Mouse (Mus musculus) embryonic facial prominence, embryonic 14.5 days (tissue): ENCODE measurements at regions not wholly inside any gene's neighbourhood (a gene's known extent, or its start where the extent isn't known, plus 50 kb on each side); places are given as distances from the start of the nearest gene placed in this dataset.

Experiments
- ATAC-seq: fragments of 200-750 bp; cut with Nextera tagmentation; 2 replicates; pipeline ENCODE4 v1.8.0; 2017; ENCODE audit warnings: low read depth, moderate number of reproducible peaks, moderate TSS enrichment
- DNase-seq: peaks from one replicate; pipeline ENCODE4 v3.0.0-alpha.2; 2015; ENCODE audit warnings: low spot score
- H3K27ac ChIP-seq: fragments of 300-500 bp; sonication (generic); replicated peaks from 2 replicates; pipeline ENCODE4 v1.5.1; 2014; ENCODE audit warnings: low read depth, mild to moderate bottlenecking, low read length, moderate library complexity
- H3K27me3 ChIP-seq: fragments of 300-500 bp; sonication (generic); replicated peaks from 2 replicates; pipeline ENCODE4 v1.6.1; 2014; ENCODE audit warnings: low read length; ENCODE audit not compliant: control insufficient read depth, insufficient read depth
- H3K36me3 ChIP-seq: fragments of 300-500 bp; sonication (generic); 2 replicates; pipeline ENCODE4 v1.6.1; 2014; ENCODE audit warnings: low read length, mixed read lengths; ENCODE audit not compliant: control insufficient read depth, insufficient read depth
- H3K4me1 ChIP-seq: fragments of 300-500 bp; sonication (generic); 2 replicates; pipeline ENCODE4 v1.6.1; 2014; ENCODE audit warnings: antibody characterized with exemption, low read length; ENCODE audit not compliant: control insufficient read depth, insufficient read depth
- H3K4me2 ChIP-seq: fragments of 300-500 bp; sonication (generic); 2 replicates; pipeline ENCODE4 v1.6.1; 2014; ENCODE audit warnings: low read depth, mild to moderate bottlenecking, low read length, moderate library complexity, mixed read lengths
- H3K4me3 ChIP-seq: fragments of 300-500 bp; sonication (generic); 2 replicates; pipeline ENCODE4 v1.5.1; 2014; ENCODE audit warnings: low read depth, mild to moderate bottlenecking, low read length
- H3K9ac ChIP-seq: fragments of 300-500 bp; sonication (generic); 2 replicates; pipeline ENCODE4 v1.6.1; 2014; ENCODE audit warnings: low read depth, mild to moderate bottlenecking, low read length, moderate library complexity, mixed read lengths
- H3K9me3 ChIP-seq: fragments of 300-500 bp; sonication (generic); 2 replicates; pipeline ENCODE4 v1.6.1; 2016; ENCODE audit warnings: low read length; ENCODE audit not compliant: control insufficient read depth
- WGBS: fragments of 180-500 bp; shearing (Covaris S2); extraction: QIAGEN DNeasy Blood & Tissue Kit; methylation state at CpG from one replicate; pipeline ENCODE4 v1.1.7; 2014; 5-methylcytosine and 5-hydroxymethylcytosine counted together

GRCm38 (mm10) chr4:47936470-47937125 lies 108.4 kb upstream of the Nr4a3 start:
- Histone ChIP-seq H3K9me3 (no peaks in the 10 kb centered on the region), H3K4me3 (no peak overlapping the region), H3K36me3 (no peaks in the 10 kb centered on the region), H3K27ac (no peak overlapping the region), H3K9ac (no peak overlapping the region), H3K4me2 (no peak overlapping the region), H3K27me3 (no peaks in the 10 kb centered on the region), H3K4me1 (no peaks in the 10 kb centered on the region)
- DNase-seq (no peak), ATAC-seq (no peak)
- 80% methylated on average over 7 of the region's 7 CpGs for WGBS

GRCm38 (mm10) chr4:47947869-47948573 lies 96.9 kb upstream of the Nr4a3 start:
- H3K9me3 ChIP-seq: no peaks in the 10 kb centered on the region
- H3K4me2 ChIP-seq: no peak overlapping the region
- no peaks in the 10 kb centered on the region for H3K27me3 ChIP-seq
- DNase-seq: peak; percentile 30
- no peaks in the 10 kb centered on the region for H3K36me3 ChIP-seq
- WGBS: 65% methylated on average over 16 of the region's 16 CpGs
- ATAC-seq: peak; percentile 62; the same call in 1 of the 2 replicates
- H3K9ac ChIP-seq: no peak overlapping the region
- H3K27ac ChIP-seq: no peak overlapping the region
- 0 out of 2 replicates have a peak, but pooled peaks cover 7% of the 10 kb centered on the region for H3K4me1 ChIP-seq
- H3K4me3 ChIP-seq: no peak overlapping the region

- no peak overlapping the region for H3K4me3 ChIP-seq
- H3K4me1 ChIP-seq: 0 out of 2 replicates have a peak, but pooled peaks cover 7% of the 10 kb centered on the region
- no peak for ATAC-seq
- DNase-seq: no peak
- WGBS: 47% methylated on average over 8 of the region's 8 CpGs
- no peak overlapping the region for H3K4me2 ChIP-seq
- no peaks in the 10 kb centered on the region for H3K36me3 ChIP-seq
- H3K27ac ChIP-seq: no peak overlapping the region
- H3K9ac ChIP-seq: no peak overlapping the region
- no peaks in the 10 kb centered on the region for H3K27me3 ChIP-seq
- H3K9me3 ChIP-seq: no peaks in the 10 kb centered on the region
These were observed 96.2 kb upstream of the Nr4a3 start for GRCm38 (mm10) chr4:47948789-47949188.

- no peak overlapping the region for H3K4me2 ChIP-seq
- H3K27ac ChIP-seq: no peak overlapping the region
- ATAC-seq: no peak
- H3K27me3 ChIP-seq: no peaks in the 10 kb centered on the region
- H3K4me3 ChIP-seq: no peak overlapping the region
- no peaks in the 10 kb centered on the region for H3K4me1 ChIP-seq
- WGBS: 53% methylated on average over 15 of the region's 15 CpGs
- H3K9ac ChIP-seq: no peak overlapping the region
- DNase-seq: peak; percentile 42
- no peaks in the 10 kb centered on the region for H3K9me3 ChIP-seq
- no peaks in the 10 kb centered on the region for H3K36me3 ChIP-seq
These were observed 90.2 kb upstream of the Nr4a3 start for GRCm38 (mm10) chr4:47954576-47955305.

- H3K9me3 ChIP-seq: no peaks in the 10 kb centered on the region
- no peaks in the 10 kb centered on the region for H3K27me3 ChIP-seq
- H3K36me3 ChIP-seq: no peaks in the 10 kb centered on the region
- no peak overlapping the region for H3K9ac ChIP-seq
- no peak overlapping the region for H3K4me2 ChIP-seq
- H3K4me3 ChIP-seq: no peak overlapping the region
- no peak overlapping the region for H3K27ac ChIP-seq
- DNase-seq (no peak), ATAC-seq (no peak)
- 82% methylated on average over 4 of the region's 4 CpGs for WGBS
- H3K4me1 ChIP-seq: no peaks in the 10 kb centered on the region
These were observed 80.3 kb upstream of the Nr4a3 start for GRCm38 (mm10) chr4:47964630-47965029.

GRCm38 (mm10) chr4:47971861-47972260 lies 73.1 kb upstream of the Nr4a3 start:
- Histone ChIP-seq H3K4me1 (no peaks in the 10 kb centered on the region), H3K27me3 (no peaks in the 10 kb centered on the region), H3K9ac (no peak overlapping the region), H3K9me3 (no peaks in the 10 kb centered on the region), H3K27ac (no peak overlapping the region), H3K4me3 (no peak overlapping the region), H3K4me2 (no peak overlapping the region), H3K36me3 (no peaks in the 10 kb centered on the region)
- whole genome bisulfite sequencing: 81% methylated on average over 4 of the region's 4 CpGs
- ATAC-seq: no peak
- no peak for DNase-seq

- no peaks in the 10 kb centered on the region for H3K9me3 ChIP-seq
- 66% methylated on average over 13 of the region's 13 CpGs for WGBS
- H3K4me1 ChIP-seq: no peaks in the 10 kb centered on the region
- DNase-seq (peak; percentile 76), ATAC-seq (no peak)
- H3K4me3 ChIP-seq: no peak overlapping the region
- H3K27ac ChIP-seq: no peak overlapping the region
- no peak overlapping the region for H3K4me2 ChIP-seq
- no peak overlapping the region for H3K9ac ChIP-seq
- no peaks in the 10 kb centered on the region for H3K27me3 ChIP-seq
- no peaks in the 10 kb centered on the region for H3K36me3 ChIP-seq
These were observed 65.2 kb upstream of the Nr4a3 start for GRCm38 (mm10) chr4:47979579-47980313.
